Mouse (Mus musculus) adrenal gland, adult 2 months (tissue): Measurements from ENCODE around the gene P2ry6. TPM values are rescaled to one million over a fixed set of nuclear protein-coding genes. Genes with fewer than 3 reads are reported as not detected.

Experiments used
- DNase-seq: peaks from one replicate; pipeline ENCODE4 v3.0.0; 2021
- long read RNA-seq: library from polyadenylated mRNA; stranded (forward); transcript quantifications from one replicate; pipeline ENCODE4 v2.0.0, GENCODE M21; 2021
- polyA plus RNA-seq: library from polyadenylated mRNA; depleted of rRNA; stranded (reverse); fragments of >200 nt; gene quantifications from 2 replicates; pipeline ENCODE4 v1.2.3, GENCODE M21; 2012; rRNA removed
- total RNA-seq, 2 experiments: library from RNA; stranded (reverse); gene quantifications; 2 replicates each; pipeline ENCODE4 v1.2.3; 2021

P2ry6 gene
- total RNA-seq = 10 to 100 TPM in 1 of 2 experiments, 1 to 10 TPM in 1; 5.3 to 12.6 TPM
- polyA plus RNA-seq = 32.3 and 34.3 TPM in 2 replicates
- long read RNA-seq, transcript P2ry6-201 (3 exons, 1,946 nt) = major isoform, 6 of 15 reads
- long read RNA-seq, partial matches to known transcripts = 0 of 15 reads
- long read RNA-seq, other reads (novel, unspliced or antisense) = 9 of 15 reads

GRCm38 (mm10) chr7:100974135-100974903 lies at the start of gene P2ry6:
Gene P2ry6 (minus strand): TSS chr7:100974649.
- peak; percentile 89 for DNase-seq

GRCm38 (mm10) chr7:101017492-101017891 lies 43.0 kb upstream of the P2ry6 start:
- no peak for DNase-seq

DNA sequence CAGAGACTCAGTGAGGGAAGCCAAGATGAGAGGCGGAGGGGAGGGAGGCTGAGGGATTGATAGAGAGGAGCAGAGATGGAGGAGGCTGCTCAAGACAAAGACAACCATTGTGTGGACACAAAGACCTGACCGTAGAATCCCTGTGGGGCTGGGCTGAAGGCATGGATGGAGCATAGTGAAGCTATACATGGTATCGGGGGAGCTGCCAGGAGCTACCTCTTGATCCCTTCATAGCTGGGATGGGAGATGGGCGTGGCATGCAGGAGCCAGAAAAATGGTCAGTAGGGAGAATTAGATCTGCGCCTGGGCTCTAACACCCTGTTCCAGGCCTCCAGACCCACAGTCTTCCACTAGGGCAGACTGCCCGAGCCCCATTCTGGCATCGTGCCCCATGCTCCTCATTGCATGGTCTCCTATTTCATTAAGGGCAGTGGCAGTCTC lies 42.6 kb upstream of the P2ry6 start:
- DNase-seq = no peak

DNA sequence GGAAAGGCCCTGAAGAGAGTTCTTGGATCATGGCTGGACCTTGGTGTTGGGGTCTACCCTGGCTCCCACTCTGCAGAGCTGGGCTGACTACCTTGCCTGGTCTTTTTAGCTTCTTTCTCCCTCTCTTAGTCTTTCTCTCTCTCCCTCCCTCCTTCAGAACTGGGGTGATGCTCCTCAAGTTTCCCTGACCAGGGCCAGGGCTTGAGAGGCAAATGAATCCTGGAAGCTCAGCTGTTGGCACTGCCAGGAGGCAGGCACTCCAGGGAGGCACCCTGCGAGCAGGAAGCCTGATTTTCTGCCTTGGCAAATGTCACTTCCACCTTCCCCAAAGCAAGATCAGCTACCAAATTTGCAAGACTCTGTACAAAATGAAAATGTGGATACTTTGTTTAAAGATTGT lies 40.5 kb upstream of the P2ry6 start:
- DNase-seq = no peak

DNA sequence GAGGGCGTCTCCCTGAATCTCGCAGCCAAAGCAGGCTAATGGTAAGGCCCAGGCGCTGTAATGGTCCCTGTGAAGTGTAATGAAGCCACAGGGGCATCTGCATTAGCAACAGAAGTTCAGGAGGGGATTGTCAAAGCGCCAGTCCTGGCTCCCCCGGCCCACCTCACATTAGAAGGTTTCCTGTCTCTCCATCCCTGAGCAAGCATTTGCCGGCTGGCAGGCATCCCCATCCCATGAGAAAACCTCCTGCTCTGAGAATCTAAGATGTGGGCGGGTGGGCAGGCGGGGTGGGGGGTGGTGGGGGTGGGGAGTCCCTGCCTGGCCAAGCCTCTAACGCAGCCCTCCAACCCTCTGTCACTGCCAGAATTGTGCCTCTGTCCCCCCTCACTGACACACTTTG lies 39.6 kb upstream of the P2ry6 start:
- no peak for DNase-seq

DNA sequence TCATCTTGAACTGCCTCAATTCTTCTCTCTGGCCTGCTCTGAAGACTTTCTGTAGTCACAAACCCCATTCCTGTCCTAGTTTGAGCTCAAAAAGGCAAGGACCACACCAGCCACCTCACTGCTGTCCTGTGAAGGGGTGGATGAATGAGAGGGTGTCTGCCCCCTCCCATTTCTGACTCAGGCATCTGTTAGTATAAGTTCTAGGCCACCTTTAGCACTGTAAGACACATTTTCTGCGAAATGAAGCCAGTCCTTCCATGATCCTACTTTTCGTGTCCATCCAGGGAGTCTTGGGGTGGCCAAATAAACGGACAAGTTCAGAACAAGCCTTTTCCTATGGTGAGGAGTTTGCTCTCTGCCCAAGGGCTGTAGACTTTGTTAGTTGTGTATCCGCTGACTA lies 38.1 kb upstream of the P2ry6 start, which contains the start of gene P2ry2:
Gene P2ry2, minus strand, starts transcription at position 326 of the 400 bp plus-strand sequence.
- DNase-seq = no peak

- DNase-seq = peak; percentile 87
Observed at GRCm38 (mm10) chr7:101011681-101012367, 37.4 kb upstream of the P2ry6 start.

GRCm38 (mm10) chr7:101010741-101011140 lies 36.3 kb upstream of the P2ry6 start:
- no peak for DNase-seq

- DNase-seq = no peak
Observed at GRCm38 (mm10) chr7:101006201-101006600, 31.8 kb upstream of the P2ry6 start.

GRCm38 (mm10) chr7:101005119-101005518 lies 30.7 kb upstream of the P2ry6 start:
- DNase-seq = no peak

GRCm38 (mm10) chr7:101003442-101004326 lies 29.2 kb upstream of the P2ry6 start:
- DNase-seq = no peak

- no peak for DNase-seq
Observed at GRCm38 (mm10) chr7:101002274-101002673, 27.8 kb upstream of the P2ry6 start.

DNA sequence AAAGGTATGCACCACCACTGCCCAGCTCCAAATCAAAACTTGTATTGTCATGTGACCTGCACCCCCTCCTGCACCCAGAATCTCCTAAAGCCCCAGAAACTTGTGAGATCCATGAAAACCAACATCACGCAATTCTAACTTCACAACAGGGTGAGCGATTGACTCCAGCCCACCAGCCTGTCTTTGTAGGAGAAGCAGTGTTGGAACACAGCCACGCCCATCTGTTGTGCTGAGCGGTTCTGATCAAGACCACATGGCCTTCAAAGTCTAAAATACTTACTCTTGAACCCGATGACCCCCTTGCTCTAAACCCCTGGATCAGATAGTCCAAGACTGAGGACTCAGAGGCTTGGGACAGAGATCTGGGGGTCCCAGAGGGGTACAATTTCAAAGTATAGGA lies 25.2 kb upstream of the P2ry6 start:
- no peak for DNase-seq

- DNase-seq = no peak
Observed at GRCm38 (mm10) chr7:100998578-100998960, 24.1 kb upstream of the P2ry6 start.

- no peak for DNase-seq
Observed at GRCm38 (mm10) chr7:100997951-100998577, 23.6 kb upstream of the P2ry6 start.

- no peak for DNase-seq
Observed at GRCm38 (mm10) chr7:100997215-100997614, 22.8 kb upstream of the P2ry6 start.

DNA sequence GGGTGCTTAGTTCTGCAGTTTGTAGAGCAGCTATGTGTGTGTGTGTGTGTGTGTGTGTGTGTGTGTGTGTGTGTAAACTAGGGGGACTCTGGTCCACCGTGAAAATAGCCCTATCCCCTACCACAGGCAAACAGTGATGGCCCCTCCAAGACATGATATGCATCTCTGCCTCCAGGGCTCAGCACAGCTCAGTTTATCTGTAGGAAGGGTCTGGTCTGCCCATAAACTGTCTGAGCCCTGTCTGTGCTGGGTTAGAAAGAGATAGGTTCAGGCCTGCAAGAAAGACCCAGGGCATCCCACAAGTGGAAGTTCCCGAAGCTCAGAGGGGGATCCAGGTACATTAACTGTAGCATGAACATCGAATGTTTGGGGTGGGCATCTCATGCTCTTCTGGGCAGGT lies 21.5 kb upstream of the P2ry6 start:
- no peak for DNase-seq

GRCm38 (mm10) chr7:100995260-100995864 lies 20.9 kb upstream of the P2ry6 start:
- DNase-seq = peak; percentile 73

GRCm38 (mm10) chr7:100993166-100993565 lies 18.7 kb upstream of the P2ry6 start:
- DNase-seq = no peak

GRCm38 (mm10) chr7:100991972-100992371 lies 17.5 kb upstream of the P2ry6 start:
- no peak for DNase-seq
